Mouse (Mus musculus) CD4-positive helper T cell, adult 2 months (primary cell): ENCODE measurements at regions not wholly inside any gene's neighbourhood (a gene's known extent, or its start where the extent isn't known, plus 50 kb on each side); places are given as distances from the start of the nearest gene placed in this dataset.

Experiments
- DNase-seq: peaks from one replicate; pipeline ENCODE4 v3.0.0-alpha.2; 2012; ENCODE audit warnings: low read depth, missing footprints, low spot score

- DNase-seq = no peak
Observed at GRCm38 (mm10) chr10:39316533-39316932, 52.1 kb upstream of the Fyn start.

- DNase-seq = peak; percentile 57
Observed at GRCm38 (mm10) chr10:39315434-39316174, 53.1 kb upstream of the Fyn start.

GRCm38 (mm10) chr10:39311501-39311900 is 57.2 kb upstream of the Fyn start:
- DNase-seq = no peak

DNA sequence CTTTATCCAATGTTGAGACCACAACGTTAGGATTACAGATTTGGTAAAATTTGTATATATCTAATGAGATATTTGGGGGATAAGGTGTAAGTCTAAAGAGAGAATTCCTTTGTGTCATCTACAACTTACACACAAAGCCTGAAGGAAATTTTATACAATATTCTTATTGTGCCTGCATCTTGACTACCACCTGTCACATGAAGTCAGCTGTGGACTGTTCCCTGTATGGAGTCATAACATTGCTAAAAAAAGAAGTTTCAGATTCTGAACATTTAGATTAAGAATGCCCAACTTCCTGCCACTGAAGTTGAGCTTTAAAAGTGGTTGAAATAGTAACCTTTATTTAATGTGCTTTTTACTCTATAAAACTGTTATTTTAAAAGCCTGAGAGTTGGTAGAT is 60.1 kb upstream of the Fyn start:
- DNase-seq = no peak

DNA sequence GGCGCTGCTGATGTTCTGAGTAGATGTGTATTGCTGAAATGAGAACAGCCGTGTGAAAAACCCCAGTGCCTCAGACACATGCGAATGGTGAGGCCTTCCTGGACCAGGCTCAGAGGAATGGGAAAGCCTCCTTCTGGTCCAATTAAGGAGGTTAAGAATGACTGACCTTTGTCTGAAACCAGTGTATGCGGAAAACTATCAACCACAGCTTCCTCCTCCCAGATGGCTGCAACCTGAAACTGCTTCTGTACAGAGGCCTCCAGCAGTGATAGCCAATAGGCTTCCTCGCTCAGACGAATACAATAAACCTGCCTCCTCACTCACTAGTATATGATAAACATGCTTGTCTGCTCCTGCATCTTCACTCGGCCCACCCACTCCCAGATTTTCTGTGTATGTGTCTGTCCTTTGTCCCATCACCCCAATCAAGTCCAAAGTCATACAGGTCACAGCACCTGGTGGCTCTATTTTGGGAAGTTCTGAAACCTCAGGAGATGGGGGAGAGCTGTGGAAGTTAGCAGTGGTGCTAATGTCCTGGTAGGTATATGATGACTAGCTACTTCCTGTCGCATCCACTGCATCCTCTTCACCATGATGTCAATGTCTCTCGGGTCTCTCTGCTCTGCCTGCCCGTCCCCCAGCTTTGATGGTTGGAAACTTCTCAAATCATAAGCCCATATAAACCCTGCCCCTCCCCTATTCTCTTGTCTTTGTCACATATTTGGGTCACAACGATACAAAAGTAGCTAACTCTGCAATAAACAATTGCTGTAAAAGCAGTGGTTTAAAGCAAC is 75.8 kb upstream of the Fyn start:
- DNase-seq = peak; percentile 59

- DNase-seq = no peak
Observed at GRCm38 (mm10) chr10:39291747-39292198, 76.9 kb upstream of the Fyn start.

- no peak for DNase-seq
Observed at GRCm38 (mm10) chr10:39291134-39291746, 77.4 kb upstream of the Fyn start.

DNA sequence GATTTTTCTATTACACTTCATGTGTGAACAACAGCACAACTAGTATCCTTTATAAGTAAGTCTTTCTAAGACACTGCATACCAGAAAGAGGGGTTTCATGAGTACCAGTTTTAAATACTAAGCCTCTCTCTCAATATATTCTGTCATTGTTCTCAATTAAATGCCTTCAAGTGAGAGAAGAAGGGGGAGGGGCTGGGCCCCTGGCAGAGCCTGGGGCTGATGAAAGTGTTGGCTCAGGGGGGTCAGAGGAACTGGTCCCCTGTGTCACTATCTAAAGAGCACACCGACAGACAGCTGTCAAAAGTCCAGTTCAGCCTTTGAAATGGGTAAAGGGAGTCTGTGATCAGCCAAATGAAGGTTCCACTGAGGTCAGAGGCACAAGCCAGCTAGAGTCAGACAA is 78.4 kb upstream of the Fyn start:
- DNase-seq = no peak

- no peak for DNase-seq
Observed at GRCm38 (mm10) chr10:39280366-39281000, 88.2 kb upstream of the Fyn start.

- DNase-seq = no peak
Observed at GRCm38 (mm10) chr10:39274202-39274601, 94.5 kb upstream of the Fyn start.

DNA sequence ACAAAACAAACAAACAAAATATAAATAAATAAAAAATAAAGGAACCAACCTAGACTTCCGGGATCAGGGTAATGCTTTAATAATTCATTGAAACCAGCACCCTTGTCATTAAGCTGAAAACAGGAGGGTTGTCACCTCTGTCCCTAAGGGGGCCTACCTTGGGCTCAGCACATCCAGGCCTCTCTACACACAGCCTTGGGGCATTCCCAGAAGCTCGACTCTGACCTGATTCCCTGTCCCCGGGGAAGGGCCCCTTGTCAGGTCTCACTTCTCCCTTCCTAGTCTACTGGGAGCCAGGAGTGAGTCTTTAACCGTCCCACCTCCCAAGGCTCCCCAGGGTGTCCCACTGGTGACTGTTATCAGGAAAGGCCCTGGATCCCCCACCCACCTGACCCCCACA is 95.2 kb upstream of the Fyn start:
- no peak for DNase-seq

GRCm38 (mm10) chr10:39272387-39272949 is 96.2 kb upstream of the Fyn start:
- DNase-seq = no peak

GRCm38 (mm10) chr10:39270406-39270805 is 98.2 kb upstream of the Fyn start:
- DNase-seq = no peak

DNA sequence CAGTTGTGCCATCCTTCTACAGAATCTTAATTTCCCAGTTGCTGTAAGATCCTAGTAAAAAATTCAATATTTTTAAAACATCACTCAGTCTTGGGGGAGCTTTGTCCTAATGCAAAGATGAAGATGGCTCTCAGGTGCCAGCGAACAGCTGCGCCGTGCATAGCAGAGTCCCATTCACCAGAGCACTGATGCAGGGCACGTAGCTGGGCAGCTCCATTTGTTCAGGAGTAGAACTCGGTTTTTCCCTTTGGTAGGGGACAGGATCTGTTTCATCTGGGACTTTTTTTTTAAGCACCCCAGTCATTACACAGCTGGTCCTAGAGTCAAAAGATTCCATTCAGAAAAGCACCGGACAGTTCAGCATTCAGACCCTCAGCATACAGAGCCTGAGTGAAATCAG is 101.4 kb upstream of the Fyn start:
- no peak for DNase-seq

DNA sequence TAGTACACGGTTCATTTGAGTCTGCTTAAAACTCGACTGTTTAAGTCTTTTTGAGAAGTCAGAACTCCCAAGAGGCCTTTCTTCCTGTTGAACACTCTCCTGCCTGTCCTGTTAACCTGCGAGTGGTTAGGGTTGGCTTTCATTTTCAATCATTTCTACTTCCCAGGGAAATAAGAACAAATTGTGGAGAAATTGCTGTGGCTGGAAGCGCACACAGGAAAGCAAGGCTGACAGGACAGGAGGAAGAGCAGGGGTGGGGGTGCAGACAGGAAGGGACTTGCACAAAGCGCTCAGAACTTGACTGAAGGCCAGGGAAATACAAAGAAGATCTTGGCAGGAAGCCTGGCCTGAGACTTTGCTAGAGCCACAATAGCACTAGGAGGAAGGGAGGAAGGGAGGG is 102.2 kb upstream of the Fyn start:
- DNase-seq = peak; percentile 19

DNA sequence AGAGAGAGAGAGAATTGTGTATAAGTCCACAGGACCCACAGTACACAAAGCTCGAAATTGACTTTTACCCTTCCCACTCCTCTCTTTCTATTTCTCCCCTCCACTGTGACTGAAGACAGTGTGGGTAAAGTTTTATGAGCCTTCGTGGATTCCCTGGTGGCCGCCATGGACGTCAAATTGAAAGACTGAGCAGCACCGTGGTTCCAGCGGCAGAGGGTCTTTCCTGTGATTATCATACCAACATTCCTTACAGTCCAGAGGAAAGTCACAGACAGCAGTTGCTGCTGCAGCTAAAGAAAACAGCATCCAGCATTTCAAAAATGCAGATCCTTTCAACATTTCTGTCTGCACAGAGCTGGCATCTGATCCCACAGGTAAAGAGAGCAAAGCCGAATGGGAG is 98.9 kb upstream of the Ccn6 start:
- DNase-seq = no peak

- DNase-seq = no peak
Observed at GRCm38 (mm10) chr10:39261174-39262145, 97.9 kb upstream of the Ccn6 start.

- DNase-seq = no peak
Observed at GRCm38 (mm10) chr10:39260061-39260460, 96.5 kb upstream of the Ccn6 start.

DNA sequence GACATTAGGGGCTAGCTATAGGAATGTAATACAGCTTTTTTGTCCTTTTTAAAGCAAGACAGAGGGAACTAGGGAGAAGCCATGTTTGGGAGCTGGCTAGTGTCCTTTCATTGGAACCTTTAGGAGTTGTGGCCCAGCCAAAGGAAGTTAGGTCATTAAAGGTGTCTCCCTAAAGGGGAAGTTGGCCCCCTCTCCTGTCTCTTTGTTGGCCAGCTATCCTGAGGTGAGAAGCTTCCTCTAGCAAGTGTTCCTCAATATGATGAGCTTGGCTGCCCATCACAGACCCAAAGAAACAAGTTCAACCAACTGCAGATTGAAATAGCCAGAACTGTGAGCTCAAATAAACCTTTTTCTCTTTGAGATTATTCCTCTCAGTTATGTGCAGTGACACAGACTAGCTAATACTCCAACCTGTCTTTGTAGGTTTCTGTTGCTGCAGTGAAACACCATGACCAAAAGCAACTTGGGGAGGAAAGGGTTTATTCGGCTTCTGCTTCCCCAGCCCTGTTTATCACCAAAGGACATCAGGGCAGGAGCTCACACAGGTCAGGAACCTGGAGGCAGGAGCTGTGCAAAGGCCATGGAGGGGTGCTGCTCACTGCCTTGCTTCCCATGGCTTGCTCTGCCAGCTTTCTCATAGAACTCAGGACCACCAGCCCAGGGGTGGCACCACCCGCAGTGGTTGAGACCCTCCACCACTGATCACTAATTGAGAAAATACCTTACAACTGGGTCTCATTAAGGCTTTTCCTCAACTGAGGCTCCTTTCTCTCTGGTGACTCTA is 94.0 kb upstream of the Ccn6 start:
- no peak for DNase-seq

DNA sequence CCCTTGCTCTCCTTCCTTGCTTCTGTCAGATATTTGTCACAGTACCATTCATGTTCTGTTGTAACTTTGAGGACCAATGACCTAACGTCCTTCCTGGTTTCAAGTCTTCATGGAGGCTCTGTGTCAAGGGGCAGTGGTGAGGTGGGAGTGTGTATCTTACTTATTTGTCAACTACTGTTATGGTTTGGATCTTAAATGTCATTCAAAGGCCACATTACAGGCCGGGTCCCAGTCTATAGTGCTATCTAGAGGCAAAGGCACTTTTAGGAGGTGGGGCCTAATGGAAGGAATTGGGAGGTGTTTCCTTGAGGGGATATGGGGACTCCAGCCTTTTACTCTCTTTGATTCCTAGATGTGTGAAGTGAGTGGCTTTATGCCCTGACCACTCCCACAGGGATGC is 91.0 kb upstream of the Ccn6 start:
- no peak for DNase-seq
